Mouse (Mus musculus): Measurements from ENCODE around the gene Fkbp1b.
"Not testable (repeated sequence)": the region's sequence is repeated elsewhere in the genome, so short reads cannot be mapped to it uniquely, and the experiment has no call there.

Gene Fkbp1b

GRCm38 (mm10) chr12:4841392-4841887 is at the start of gene Fkbp1b:
Gene Fkbp1b (minus strand): TSS chr12:4841591.
- peak; percentile 20 for DNase-seq (ENCODE audit: low spot score)

- DNase-seq (ENCODE audit: low spot score) = no peak
These were observed 48.5 kb upstream of the Fkbp1b start for GRCm38 (mm10) chr12:4889891-4890290.

GRCm38 (mm10) chr12:4889251-4889650 is 47.9 kb upstream of the Fkbp1b start:
- no peak for DNase-seq (ENCODE audit: low spot score)

- no peak for DNase-seq (ENCODE audit: low spot score)
These were observed 47.3 kb upstream of the Fkbp1b start for GRCm38 (mm10) chr12:4888739-4889138.

GRCm38 (mm10) chr12:4886581-4886980 is 45.2 kb upstream of the Fkbp1b start:
- not testable (repeated sequence) for DNase-seq (ENCODE audit: low spot score)

- DNase-seq (ENCODE audit: low spot score) = no peak
These were observed 43.7 kb upstream of the Fkbp1b start for GRCm38 (mm10) chr12:4885062-4885461.

GRCm38 (mm10) chr12:4882086-4882485 is 40.7 kb upstream of the Fkbp1b start:
- no peak for DNase-seq (ENCODE audit: low spot score)

GRCm38 (mm10) chr12:4879048-4879447 is 37.7 kb upstream of the Fkbp1b start:
- DNase-seq (ENCODE audit: low spot score) = no peak

GRCm38 (mm10) chr12:4878296-4878783 is 36.9 kb upstream of the Fkbp1b start:
- no peak for DNase-seq (ENCODE audit: low spot score)

GRCm38 (mm10) chr12:4875623-4876022 is 34.2 kb upstream of the Fkbp1b start:
- no peak for DNase-seq (ENCODE audit: low spot score)

- DNase-seq (ENCODE audit: low spot score) = peak; percentile 83
These were observed 33.0 kb upstream of the Fkbp1b start, which contains the start of gene Mfsd2b for GRCm38 (mm10) chr12:4874161-4874927. Gene Mfsd2b (minus strand): TSS chr12:4874359.

GRCm38 (mm10) chr12:4873531-4873930 is 32.1 kb upstream of the Fkbp1b start:
- no peak for DNase-seq (ENCODE audit: low spot score)

GRCm38 (mm10) chr12:4872983-4873477 is 31.6 kb upstream of the Fkbp1b start:
- DNase-seq (ENCODE audit: low spot score) = peak; percentile 44

- DNase-seq (ENCODE audit: low spot score) = no peak
These were observed 30.9 kb upstream of the Fkbp1b start for GRCm38 (mm10) chr12:4872273-4872672.

GRCm38 (mm10) chr12:4871260-4871659 is 29.9 kb upstream of the Fkbp1b start:
- DNase-seq (ENCODE audit: low spot score) = no peak

GRCm38 (mm10) chr12:4868924-4869323 is 27.5 kb upstream of the Fkbp1b start:
- DNase-seq (ENCODE audit: low spot score) = no peak

- DNase-seq (ENCODE audit: low spot score) = no peak
These were observed 22.9 kb upstream of the Fkbp1b start for GRCm38 (mm10) chr12:4864338-4864690.

GRCm38 (mm10) chr12:4863654-4864337 is 22.4 kb upstream of the Fkbp1b start:
- DNase-seq (ENCODE audit: low spot score) = no peak

GRCm38 (mm10) chr12:4862672-4863071 is 21.3 kb upstream of the Fkbp1b start:
- no peak for DNase-seq (ENCODE audit: low spot score)

- no peak for DNase-seq (ENCODE audit: low spot score)
These were observed 18.0 kb upstream of the Fkbp1b start for GRCm38 (mm10) chr12:4859241-4859914.

- DNase-seq (ENCODE audit: low spot score) = no peak
These were observed 15.4 kb upstream of the Fkbp1b start for GRCm38 (mm10) chr12:4856834-4857233.

- DNase-seq (ENCODE audit: low spot score) = peak; percentile 43
These were observed 14.8 kb upstream of the Fkbp1b start for GRCm38 (mm10) chr12:4856160-4856559.

Data from spleen, adult 12 weeks (tissue).